Mouse (Mus musculus) testis, postnatal 14 days (tissue): ENCODE results near the gene Ly6g6e.

Experiments
- DNase-seq: peaks from one replicate; pipeline ENCODE4 v3.0.0; 2021; ENCODE audit warnings: low spot score

Ly6g6e gene

DNA sequence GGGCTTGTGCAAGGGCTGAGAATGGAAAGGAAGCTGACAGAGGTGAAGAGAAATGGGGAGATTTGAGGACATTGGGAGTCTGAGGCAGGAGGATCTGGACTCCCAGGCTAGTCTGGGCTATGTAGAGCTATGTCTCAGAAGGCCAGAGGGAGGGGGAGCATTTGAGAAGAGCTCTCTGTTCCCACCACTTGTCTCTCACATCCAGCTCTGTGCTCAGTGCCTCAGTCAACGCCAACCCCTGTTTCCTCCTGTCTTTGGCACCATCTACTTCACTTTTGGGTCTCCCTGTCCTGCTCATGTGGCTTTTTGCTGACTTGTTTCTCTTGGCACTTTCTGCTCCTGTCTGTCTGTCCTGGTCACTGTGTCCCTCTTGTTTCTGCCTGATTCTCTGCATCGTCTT is 583 bp downstream of the Ly6g6e start:
- no peak for DNase-seq

DNA sequence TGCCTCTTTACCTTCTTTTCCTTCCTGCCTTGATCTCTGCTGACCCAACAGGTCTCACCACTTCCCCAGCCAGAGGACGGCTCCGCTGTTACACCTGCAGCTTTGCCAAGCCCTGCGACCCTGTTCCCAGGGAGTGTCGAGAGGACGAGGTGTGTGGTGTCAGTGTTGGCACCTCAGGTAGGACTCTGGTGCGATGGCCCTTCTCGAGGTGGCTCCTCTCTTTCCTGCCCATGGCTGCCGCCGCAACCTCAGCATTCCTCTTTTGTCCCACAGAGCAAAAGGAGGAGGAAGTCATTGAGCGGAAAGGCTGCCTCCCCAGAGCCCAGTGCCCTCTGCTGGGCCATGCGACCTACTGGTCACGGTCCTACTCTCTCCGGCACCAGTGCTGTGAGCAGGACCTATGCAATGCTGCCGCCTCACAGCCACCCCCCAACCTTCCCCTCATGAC is 1.1 kb downstream of the Ly6g6e start, which contains the start of gene Ly6g6d:
Ly6g6d (minus strand) TSS at position 280 of the 448 bp plus-strand sequence.
- no peak for DNase-seq

DNA sequence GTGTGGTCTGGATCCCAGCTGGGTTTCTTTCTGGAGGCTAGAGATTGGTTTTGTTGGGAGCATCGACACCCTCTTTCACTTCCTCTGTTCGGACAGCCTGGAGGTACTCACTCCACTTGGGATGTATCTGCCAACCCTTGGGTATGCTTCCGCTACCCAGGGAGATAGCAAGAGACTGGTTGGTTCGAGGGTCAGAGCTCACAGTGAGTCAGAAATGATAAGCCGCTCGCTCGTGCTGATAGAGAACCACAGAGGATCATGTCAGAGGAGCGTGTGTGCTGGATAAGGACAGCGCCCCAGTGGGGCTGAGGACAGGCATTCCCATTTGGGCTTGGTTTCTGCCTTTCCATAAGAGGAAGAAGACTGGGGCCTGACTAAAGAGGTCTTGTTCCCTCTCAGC is 3.1 kb downstream of the Ly6g6e start:
- DNase-seq = no peak

DNA sequence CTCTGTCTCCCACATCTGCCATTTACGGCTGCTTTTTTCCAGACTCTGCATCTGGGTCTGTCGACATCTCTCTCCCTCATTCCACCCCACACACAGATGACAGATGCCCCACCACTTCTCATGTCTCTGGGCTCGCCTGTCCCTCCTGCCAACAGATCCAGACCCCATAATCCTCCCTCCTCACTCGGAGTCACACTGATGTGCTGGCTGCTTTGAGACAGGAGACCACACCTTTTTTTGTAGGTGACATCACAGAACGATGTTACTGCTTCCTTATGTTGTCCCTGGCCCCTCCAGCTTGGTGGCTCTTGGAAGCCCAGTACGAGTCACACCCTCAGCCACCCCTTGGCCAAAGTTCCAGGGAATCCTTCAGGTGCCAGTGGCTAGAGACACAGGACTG is 3.5 kb downstream of the Ly6g6e start:
- DNase-seq = no peak

DNA sequence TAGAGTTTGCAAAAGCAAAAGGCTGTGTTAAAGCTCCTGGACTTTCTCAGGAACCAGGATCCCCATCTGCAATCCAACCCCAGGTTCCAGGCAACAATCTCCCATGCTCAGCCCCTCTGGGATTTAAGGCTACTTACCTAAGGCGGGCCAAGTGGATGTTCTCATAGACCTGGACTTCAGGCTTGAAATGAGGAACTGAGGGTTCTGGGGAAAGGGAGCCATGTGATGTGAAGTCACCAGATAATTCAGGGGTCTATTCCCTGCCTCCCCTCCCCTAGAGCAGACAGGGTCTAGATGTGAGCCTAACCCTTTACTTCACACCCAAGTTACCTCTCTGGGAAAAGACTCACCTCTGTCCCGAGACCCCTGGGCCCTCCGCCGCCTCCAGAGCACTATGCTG is 4.0 kb downstream of the Ly6g6e start:
- no peak for DNase-seq

DNA sequence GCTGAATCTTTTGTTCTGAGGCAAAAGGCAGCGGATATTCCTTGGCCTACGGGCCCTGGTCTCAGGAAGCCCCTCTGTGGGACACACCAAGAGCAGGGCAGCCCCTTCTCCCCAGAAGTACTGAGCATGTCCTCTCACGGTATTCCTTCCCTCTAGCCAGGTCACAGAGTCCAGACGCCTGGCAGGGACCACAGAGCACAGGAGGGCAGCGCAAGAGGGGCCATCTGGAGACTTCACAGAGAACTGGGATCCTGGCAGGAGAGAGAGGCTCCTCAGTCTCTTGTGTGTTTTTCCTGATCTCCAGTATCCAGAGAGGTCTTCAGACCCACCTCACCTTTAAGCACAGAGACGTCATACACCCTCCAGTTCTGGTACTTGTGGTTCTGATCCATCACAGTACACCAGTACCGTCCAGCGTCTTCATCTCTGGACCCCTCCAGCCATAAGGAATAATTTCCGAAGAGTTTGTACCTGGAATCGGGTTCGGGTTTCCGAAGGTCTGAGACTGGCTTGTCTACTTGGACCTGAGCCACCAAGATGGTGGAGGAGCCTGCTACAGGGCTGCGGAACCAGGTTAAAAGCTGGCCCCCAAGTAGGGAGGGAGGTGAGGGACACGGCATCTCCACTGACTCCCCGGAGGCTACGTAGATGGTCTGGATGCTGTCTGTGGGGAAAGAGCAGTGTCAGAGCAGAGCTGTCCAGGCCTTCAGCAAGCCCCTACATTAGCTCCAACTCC is 6.3 kb downstream of the Ly6g6e start:
- no peak for DNase-seq

DNA sequence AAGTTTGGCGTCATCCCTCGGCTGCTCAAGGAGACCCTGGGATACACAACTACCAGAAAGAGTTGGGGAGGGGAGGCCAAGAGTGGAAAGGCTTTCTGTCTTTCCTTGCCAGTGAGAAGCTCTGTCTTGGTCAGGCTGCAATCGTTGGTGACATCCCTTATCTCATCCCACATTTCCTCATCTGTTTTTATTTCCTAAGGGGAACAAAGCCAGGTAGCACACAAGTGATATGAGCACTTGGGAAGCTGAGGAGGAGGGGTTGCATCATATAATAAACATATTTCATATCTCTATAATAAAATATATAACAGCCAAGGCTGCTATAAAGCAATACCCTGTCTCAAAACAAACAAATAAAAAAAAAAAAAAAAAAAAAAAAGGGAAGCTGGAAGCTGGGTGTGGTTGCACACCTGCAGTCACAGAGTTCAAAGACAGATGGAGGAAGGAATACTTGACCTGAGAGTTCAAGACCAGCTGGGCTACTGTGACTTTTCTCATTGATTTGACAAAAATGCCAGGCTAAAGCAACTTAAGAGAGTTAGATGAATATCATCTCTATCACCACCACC is 7.3 kb downstream of the Ly6g6e start:
- DNase-seq = no peak

DNA sequence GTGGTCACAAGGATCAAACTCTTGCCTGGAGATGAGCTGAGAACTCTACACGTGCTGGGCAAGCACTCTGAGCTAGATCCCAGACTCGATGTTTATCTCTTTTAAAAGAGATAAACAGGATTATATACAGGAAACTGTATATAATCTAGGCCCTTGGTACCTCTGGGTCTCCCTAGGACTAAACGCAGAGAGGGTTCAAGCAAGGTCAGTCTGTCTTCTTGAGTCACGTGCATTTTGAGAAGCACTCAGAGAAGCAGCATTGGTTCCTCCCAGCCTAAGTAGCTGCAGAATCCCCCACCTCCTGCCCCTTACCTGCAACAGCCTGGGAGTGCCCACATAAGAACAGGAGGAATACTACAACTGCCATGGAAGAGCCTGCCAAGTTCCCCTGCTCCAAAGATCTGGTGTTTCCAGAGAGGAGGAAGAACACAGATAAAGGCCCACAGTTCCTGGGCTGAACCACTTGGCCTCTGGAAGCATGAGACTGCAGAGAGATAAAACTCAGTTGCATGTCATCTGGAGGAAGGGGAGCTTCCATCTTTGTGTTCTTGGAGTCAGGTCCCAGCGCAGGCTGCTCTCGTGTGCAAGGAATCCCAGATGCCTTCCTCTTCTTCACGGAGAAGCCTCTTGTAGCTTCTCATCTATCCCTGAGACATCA is 8.6 kb downstream of the Ly6g6e start, which contains the start of gene Ly6g6f:
Ly6g6f (minus strand) TSS at position 403 of the 658 bp plus-strand sequence.
- no peak for DNase-seq

DNA sequence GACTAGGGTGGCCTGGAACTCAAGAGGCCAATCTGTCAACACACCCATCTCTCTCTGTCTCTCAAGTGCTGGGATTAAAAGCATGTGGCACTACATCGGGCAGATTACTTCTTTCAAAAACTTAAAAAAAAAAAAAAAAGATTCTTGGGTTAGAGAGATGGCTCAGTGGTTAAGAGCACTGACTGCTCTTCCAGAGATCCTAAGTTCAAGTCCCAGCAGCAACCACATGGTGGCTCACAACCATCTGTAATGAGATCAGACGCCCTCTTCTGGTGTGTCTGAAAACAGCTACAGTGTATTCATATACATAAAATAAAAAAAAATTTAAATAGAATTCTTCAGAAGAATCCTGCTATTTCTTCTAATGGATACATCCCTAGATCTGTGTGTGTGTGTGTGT is 11.4 kb downstream of the Ly6g6e start:
- DNase-seq = no peak

DNA sequence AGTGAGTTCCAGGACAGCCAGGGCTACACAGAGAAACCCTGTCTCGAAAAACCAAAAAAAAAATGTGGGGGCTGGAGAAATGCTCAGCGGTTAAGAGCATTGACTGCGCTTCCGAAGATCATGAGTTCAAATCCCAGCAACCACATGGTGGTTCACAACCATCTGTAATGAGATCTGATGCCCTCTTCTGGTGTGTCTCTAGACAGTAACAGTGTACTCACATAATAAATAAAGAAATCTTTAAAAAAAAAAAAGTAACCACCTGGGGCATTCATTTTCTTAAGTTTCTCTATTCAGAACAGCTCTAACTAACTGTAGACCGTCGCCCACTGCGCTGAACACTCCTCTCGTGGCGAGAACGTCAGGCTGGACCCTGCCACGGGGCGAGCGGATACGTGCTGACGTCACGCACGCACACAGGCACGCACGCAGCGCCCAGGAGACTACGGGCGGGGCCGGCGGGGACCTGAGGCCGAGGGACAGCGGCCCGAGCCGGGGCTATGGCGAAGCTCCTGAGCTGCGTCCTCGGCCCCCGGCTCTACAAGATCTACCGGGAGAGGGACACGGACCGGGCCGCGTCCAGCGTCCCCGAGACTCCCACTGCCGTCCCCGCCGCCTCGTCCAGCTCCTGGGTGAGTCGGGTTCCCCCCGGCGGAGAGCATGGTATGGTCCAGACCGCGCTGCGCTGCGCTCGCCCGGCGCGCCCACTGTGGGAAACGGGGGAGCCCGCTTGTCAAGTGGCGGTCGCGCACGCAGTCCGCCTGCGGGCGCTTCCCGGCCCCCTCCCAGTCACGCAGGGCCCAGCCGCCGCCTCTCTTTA is 12.3 kb downstream of the Ly6g6e start, which contains the start of gene Abhd16a:
Abhd16a (plus strand) TSS at position 439 of the 820 bp plus-strand sequence.
- peak; percentile 92 for DNase-seq

DNA sequence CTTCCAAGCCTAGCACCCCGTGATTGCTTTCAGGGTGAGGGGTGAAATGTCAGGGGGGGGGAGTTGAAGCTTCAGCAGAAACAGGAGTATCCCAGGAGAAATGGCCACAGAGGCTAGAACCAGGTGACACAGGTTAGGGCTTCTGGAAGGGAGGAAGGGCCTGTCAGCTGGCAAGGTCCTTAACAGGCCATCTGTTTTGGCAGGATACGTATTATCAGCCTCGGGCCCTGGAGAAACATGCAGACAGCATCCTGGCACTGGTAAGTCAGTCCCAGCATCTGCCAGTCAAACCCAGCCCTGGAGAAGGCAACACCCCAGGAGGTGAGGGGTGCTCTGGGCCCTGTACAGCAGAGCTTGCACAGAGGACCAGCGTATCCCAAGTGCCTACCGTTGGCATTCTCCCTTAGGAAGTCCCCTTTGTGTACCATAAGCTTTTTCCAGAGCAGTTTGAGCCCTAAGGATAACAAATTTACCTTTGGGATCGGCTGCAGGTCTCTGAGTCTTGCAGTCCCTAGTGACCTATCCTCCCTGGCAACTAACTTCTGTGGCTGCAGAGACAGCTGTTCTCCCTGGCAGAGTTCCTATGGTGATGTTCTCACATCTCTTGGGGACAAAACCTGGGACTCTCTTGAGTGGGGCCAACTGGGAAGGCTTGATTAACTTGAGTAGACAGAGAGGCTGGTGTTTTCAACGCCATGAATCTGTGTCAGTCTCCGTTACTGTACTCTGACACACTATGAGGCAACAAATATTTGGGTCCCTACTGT is 13.6 kb downstream of the Ly6g6e start:
- DNase-seq = no peak

DNA sequence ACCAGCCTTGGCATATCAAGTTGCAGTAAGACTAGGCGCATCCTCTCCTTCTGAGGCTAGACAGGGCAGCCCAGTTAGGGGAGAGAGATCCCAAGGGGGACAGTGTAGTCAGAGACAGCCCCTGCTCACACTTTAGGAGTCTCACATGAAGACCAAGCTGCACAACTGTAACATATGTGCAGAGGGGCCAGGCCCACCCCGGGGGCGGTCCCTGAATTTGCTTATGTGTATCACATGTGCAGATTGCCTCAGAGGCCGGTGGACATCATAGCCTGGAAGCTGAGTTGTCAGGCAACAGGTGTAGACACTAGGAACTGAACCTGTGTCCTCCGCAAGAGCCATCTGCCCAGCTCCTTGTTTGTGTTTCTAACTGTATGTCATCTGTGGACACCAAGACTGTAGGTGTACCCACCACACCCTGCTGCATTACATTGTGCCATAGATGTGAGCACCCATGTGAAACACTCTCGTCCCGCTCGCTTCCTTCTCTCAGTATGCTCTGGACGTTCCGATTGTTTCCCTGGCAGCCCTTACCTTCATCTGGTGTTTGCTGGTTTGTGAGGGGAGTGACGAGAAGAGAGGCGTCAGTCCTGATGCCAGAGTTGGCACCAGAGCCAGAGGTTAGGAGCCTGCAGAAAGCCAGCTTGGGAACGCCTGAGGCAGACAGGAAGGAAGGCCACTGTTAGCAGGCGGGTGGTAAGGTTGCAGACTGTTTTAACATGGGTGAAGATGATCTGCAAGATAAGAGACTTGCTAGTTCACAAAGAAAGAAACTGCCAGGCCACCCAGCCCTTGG is 15.9 kb downstream of the Ly6g6e start:
- no peak for DNase-seq

DNA sequence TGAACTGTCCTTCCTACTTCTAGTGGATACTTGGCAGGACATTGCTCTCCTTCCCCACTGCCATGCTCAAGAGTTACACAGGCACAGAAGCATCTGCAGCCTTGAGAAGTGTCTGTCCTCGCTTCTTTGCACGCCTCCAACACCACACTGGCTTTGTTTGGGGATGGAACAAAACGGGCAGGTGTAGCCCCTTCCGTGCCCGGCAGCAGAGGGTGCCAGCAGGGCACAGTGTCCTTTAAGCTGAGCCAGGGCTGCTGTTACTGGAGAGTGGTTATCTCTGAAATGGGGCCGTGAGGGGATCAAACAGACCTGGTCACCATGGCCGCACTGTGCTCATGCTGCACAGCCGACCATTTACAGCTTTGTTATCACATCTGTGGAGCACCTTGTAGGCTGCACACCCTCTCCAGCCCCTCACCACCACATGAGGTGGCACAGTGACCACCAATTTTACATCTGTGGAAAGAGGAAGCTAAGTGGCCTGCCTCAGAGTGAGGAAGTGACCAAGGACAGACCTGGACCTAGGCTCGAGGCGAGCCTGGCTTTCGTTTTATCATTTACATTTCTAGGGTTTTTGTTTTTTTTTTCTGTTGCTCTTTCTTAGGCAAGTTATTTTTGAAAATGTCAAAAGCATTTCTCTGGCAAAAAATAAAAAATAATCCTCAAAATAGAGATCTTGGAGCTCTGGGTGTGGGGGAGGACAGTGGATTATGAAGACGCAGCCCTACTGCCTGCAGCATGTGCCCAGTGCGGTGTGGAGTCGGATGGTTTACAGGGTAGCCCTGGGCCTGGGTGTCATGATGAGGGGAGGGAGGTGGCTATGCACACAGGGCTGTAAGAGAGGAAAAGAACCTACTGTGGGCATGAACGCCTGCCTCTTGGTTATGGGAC is 18.0 kb downstream of the Ly6g6e start:
- no peak for DNase-seq

DNA sequence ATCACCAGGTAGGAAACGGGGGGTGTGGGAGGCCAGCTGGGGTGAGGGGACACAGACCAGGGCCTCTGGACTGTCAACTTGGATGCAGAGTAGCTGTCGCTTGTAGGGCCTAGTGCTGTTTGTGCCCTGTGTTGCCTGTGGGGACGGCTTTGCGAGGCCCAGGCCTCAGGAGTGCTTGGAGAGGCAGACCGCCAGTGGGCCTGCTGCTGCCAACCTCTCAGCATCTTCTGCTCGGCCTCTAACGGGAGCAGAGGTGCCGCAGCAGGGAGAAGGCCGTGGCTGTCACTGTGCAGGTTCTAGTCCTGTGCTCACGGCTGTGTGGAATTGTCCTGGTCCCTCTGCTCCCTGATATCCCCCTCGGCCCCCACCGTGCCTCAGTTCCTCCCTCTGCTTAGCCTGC is 19.9 kb downstream of the Ly6g6e start:
- DNase-seq = no peak

DNA sequence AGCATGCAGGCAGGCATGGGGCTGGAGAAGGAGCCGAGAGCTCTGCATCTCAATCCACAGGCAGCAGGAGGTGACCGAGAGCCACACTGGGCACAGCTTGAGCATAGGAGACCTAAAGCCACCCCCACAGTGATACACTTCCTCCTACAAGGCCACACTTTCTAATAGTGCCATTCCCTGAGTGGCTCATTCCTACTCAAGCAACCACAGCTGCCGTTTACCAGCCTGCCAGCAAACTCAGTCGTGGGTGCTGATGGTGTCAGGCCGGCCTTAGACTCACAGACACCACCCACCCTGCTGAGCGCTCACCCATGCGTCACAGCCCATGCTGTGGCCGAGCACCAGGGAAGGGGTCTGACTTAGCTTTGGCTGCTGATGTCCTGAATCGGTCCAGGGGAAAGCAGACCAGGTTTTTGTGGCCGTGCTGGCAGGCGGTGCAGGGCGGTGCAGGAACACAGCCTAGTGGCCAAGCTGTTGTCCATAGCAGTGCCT is 20.5 kb downstream of the Ly6g6e start:
- DNase-seq = no peak

DNA sequence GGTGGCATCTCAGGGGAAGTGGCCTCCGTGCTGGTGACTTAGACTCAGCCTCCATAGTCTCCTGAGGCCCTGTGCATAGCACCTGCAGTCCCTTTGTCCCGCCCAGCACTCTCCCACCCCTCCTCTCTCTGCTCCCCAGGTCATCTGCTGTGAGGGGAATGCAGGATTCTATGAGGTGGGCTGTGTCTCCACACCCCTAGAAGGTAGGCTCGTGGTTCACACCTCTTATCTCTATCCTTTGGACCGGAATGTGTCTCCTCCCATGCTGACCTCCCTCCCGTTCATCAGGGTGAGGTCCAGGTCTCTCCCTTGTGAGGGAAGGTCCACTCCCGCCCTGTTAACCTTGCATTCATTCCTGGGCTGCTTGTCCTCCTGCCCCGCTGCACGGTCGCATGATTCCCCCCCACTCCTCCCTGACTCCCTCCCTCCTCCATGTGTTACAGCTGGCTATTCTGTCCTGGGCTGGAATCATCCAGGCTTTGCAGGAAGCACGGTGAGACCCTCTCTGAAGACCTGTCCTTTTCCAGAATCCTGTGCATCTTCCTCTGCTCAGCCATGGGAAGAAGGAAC is 23.6 kb downstream of the Ly6g6e start:
- DNase-seq = no peak

DNA sequence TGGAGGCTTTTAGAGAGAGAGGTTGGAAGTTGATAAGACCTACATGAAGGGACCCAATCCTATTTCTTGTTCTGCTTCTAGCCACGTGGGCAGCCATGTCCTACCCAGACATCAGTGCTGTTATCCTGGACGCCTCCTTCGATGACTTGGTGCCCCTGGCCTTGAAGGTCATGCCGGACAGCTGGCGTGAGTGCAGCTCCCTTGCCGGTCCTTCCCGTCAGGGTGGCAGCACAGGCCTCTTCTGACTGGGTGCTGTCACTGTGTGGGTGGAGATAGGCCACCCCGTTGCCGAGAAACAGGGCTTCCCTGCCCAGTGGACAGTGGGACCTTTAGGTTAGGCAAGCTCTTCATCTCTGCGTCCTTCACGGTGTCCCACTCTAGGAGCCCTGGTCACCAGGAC is 24.5 kb downstream of the Ly6g6e start:
- DNase-seq = no peak

DNA sequence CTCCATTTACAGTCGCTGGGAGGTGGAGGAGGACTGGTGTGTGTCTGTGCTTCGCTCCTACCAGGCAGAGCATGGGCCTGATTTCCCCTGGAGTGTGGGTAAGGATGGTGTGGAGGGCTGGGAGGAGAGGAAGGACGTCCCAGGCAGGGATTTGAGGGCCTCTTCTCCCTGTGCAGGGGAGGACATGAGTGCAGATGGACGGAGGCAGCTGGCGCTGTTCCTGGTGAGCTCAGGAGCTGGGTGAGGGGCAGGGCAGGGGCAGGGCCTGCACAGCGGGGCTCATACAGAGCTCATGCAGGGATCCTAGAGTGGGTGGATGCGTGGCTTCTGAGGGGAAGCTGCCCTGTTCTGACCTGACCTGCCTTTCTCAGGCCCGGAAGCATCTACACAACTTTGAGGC is 25.6 kb downstream of the Ly6g6e start:
- DNase-seq = no peak

DNA sequence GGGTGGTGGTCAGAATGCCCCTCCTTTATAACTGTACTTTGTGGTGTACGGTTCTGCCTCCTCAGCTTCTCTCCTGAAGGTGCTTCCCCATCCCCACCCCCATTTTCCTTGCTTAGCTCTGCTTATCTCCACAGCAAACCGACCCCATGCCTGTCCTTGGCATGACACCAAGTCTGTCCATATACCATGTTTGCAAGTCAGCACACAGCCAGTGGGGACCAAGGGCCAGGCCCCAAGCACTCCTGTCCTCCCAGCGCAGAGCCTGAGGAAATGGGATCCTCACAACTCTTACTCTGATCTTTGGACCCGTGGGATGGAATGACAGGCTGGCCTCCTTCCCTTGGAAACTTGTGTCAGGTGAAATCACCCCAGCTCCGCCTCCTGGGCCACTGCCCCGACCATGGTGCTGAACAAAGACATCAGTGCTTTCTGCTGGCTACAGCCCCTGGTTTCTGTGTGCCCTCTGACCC is 26.6 kb downstream of the Ly6g6e start:
- no peak for DNase-seq
